Mouse (Mus musculus) erythroblast, embryonic 14.5 days (primary cell): Measurements from ENCODE around the gene Barx2. TPM values are rescaled to one million over a fixed set of nuclear protein-coding genes. Genes with fewer than 3 reads are reported as not detected.
"Not testable (repeated sequence)": the region's sequence is repeated elsewhere in the genome, so short reads cannot be mapped to it uniquely, and the experiment has no call there.

ENCODE experiments used
- H3K27me3 ChIP-seq: 2 replicates; pipeline ENCODE4 v1.6.1; 2012; ENCODE audit warnings: inconsistent platforms; ENCODE audit not compliant: control insufficient read depth
- H3K36me3 ChIP-seq: 2 replicates; pipeline ENCODE4 v1.6.1; 2012; ENCODE audit warnings: mild to moderate bottlenecking, inconsistent platforms; ENCODE audit not compliant: control insufficient read depth
- H3K4me1 ChIP-seq: 2 replicates; pipeline ENCODE4 v1.6.1; 2012; ENCODE audit warnings: inconsistent platforms; ENCODE audit not compliant: control insufficient read depth
- H3K4me3 ChIP-seq: replicated peaks from 2 replicates; pipeline ENCODE3; 2012; ENCODE audit warnings: moderate library complexity, mild to moderate bottlenecking, inconsistent platforms
- H3K9me3 ChIP-seq: 2 replicates; pipeline ENCODE4 v1.6.1; 2012; ENCODE audit warnings: low read length, inconsistent platforms, mixed read lengths; ENCODE audit not compliant: control insufficient read depth
- GATA1 ChIP-seq: IDR thresholded peaks from 2 replicates; pipeline ENCODE4 v1.6.1; 2012; ENCODE audit warnings: low read length, inconsistent platforms, mixed read lengths
- TAL1 ChIP-seq: IDR thresholded peaks from 3 replicates; pipeline ENCODE4 v1.6.1; 2012; ENCODE audit warnings: low read length, inconsistent platforms, mixed read lengths
- polyA plus RNA-seq: library from polyadenylated mRNA; stranded (reverse); fragments of >175 nt; gene quantifications from 2 replicates; pipeline ENCODE4 v1.2.3, GENCODE M21; 2012

Gene Barx2
- not detected in 2 replicates for polyA plus RNA-seq

GRCm38 (mm10) chr9:31912921-31913738, at the start of gene Barx2:
Gene Barx2 (minus strand): TSS chr9:31913462.
- TF ChIP-seq GATA1 (no peak), TAL1 (no peak)
- peaks cover 69% of the 10 kb centered on the region for H3K27me3 ChIP-seq

GRCm38 (mm10) chr9:31962265-31962664, 49.0 kb upstream of the Barx2 start:
- no peaks in the 10 kb centered on the region for H3K4me1 ChIP-seq
- H3K9me3 ChIP-seq = no peaks in the 10 kb centered on the region
- TF ChIP-seq TAL1 = no peak
- no peak for TF ChIP-seq GATA1

More at GRCm38 (mm10) chr9:31912921-31913738, at the start of gene Barx2:
- Histone ChIP-seq H3K4me1 (no peaks in the 10 kb centered on the region), H3K36me3 (no peaks in the 10 kb centered on the region), H3K4me3 (no peak within 1 kb of the TSS), H3K9me3 (no peaks in the 10 kb centered on the region)

GRCm38 (mm10) chr9:31960488-31960887, 47.2 kb upstream of the Barx2 start:
- H3K9me3 ChIP-seq = no peaks in the 10 kb centered on the region
- no peak overlapping the region for H3K4me3 ChIP-seq
- H3K36me3 ChIP-seq = no peaks in the 10 kb centered on the region
- no peak for TF ChIP-seq TAL1
- no peak for TF ChIP-seq GATA1
- no peaks in the 10 kb centered on the region for H3K4me1 ChIP-seq
- no peaks in the 10 kb centered on the region for H3K27me3 ChIP-seq

More at GRCm38 (mm10) chr9:31962265-31962664, 49.0 kb upstream of the Barx2 start:
- Histone ChIP-seq H3K36me3 (no peaks in the 10 kb centered on the region), H3K27me3 (no peaks in the 10 kb centered on the region), H3K4me3 (no peak overlapping the region)

- no peaks in the 10 kb centered on the region for H3K36me3 ChIP-seq
- no peaks in the 10 kb centered on the region for H3K9me3 ChIP-seq
- H3K27me3 ChIP-seq = no peaks in the 10 kb centered on the region
- TF ChIP-seq GATA1 = no peak
- H3K4me1 ChIP-seq = no peaks in the 10 kb centered on the region
- no peak overlapping the region for H3K4me3 ChIP-seq
Observed at GRCm38 (mm10) chr9:31958120-31958519, 44.9 kb upstream of the Barx2 start.

GRCm38 (mm10) chr9:31950506-31950905, 37.2 kb upstream of the Barx2 start:
- no peaks in the 10 kb centered on the region for H3K27me3 ChIP-seq
- no peak overlapping the region for H3K4me3 ChIP-seq
- no peaks in the 10 kb centered on the region for H3K4me1 ChIP-seq
- TF ChIP-seq GATA1 = no peak
- TF ChIP-seq TAL1 = no peak
- H3K9me3 ChIP-seq = 0 out of 2 replicates have a peak, but pooled peaks cover 2% of the 10 kb centered on the region
- H3K36me3 ChIP-seq = no peaks in the 10 kb centered on the region

GRCm38 (mm10) chr9:31949031-31949430, 35.8 kb upstream of the Barx2 start:
- Histone ChIP-seq H3K4me3 (no peak overlapping the region), H3K27me3 (no peaks in the 10 kb centered on the region), H3K9me3 (0 out of 2 replicates have a peak, but pooled peaks cover 2% of the 10 kb centered on the region), H3K36me3 (no peaks in the 10 kb centered on the region), H3K4me1 (no peaks in the 10 kb centered on the region)
- TF ChIP-seq TAL1 = no peak
- no peak for TF ChIP-seq GATA1

- Histone ChIP-seq H3K4me3 (no peak overlapping the region), H3K4me1 (no peaks in the 10 kb centered on the region), H3K27me3 (no peaks in the 10 kb centered on the region), H3K36me3 (no peaks in the 10 kb centered on the region), H3K9me3 (0 out of 2 replicates have a peak, but pooled peaks cover 2% of the 10 kb centered on the region)
- TF ChIP-seq GATA1 (no peak), TAL1 (no peak)
Observed at GRCm38 (mm10) chr9:31947051-31947450, 33.8 kb upstream of the Barx2 start.

GRCm38 (mm10) chr9:31942334-31942733, 29.1 kb upstream of the Barx2 start:
- H3K9me3 ChIP-seq = no peaks in the 10 kb centered on the region
- TF ChIP-seq TAL1 = no peak
- no peak for TF ChIP-seq GATA1
- H3K27me3 ChIP-seq = no peaks in the 10 kb centered on the region
- no peak overlapping the region for H3K4me3 ChIP-seq
- H3K4me1 ChIP-seq = no peaks in the 10 kb centered on the region
- no peaks in the 10 kb centered on the region for H3K36me3 ChIP-seq

- H3K4me3 ChIP-seq, H3K36me3 ChIP-seq, H3K27me3 ChIP-seq, H3K4me1 ChIP-seq, H3K9me3 ChIP-seq: not testable (repeated sequence)
Observed at GRCm38 (mm10) chr9:31936486-31936885, 23.2 kb upstream of the Barx2 start.
